Mouse (Mus musculus) forebrain, embryonic 10.5 days (tissue): ENCODE measurements around the gene Rab3c. TPM values are rescaled to one million over a fixed set of nuclear protein-coding genes. Genes with fewer than 3 reads are reported as not detected.
A peak's percentile ranks its signal among the peaks of the same experiment; 100 is the strongest.

Experiments used
- DNase-seq: peaks from one replicate; pipeline ENCODE4 v3.0.0-alpha.2; 2017; ENCODE audit warnings: low spot score; ENCODE audit errors: extremely low spot score
- H3K27ac ChIP-seq: fragments of 300-500 bp; sonication (generic); 2 replicates; pipeline ENCODE4 v1.5.1; 2016; ENCODE audit warnings: mild to moderate bottlenecking
- H3K27me3 ChIP-seq: fragments of 300-500 bp; sonication (generic); 2 replicates; pipeline ENCODE4 v1.6.1; 2016; ENCODE audit warnings: mild to moderate bottlenecking; ENCODE audit not compliant: poor library complexity, severe bottlenecking
- H3K36me3 ChIP-seq: fragments of 300-500 bp; sonication (generic); replicated peaks from 2 replicates; pipeline ENCODE4 v1.6.1; 2016; ENCODE audit warnings: mild to moderate bottlenecking, moderate library complexity
- H3K4me1 ChIP-seq: fragments of 300-500 bp; sonication (generic); 2 replicates; pipeline ENCODE4 v1.6.1; 2016
- H3K4me3 ChIP-seq: fragments of 300-500 bp; sonication (generic); 2 replicates; pipeline ENCODE4 v1.5.1; 2016; ENCODE audit warnings: mild to moderate bottlenecking, moderate library complexity
- H3K9me3 ChIP-seq: fragments of 300-500 bp; sonication (generic); 2 replicates; pipeline ENCODE4 v1.6.1; 2016; ENCODE audit warnings: mild to moderate bottlenecking, moderate library complexity
- WGBS: fragments of 180-500 bp; shearing (Covaris S2); methylation state at CpG from one replicate; pipeline ENCODE4 v1.1.7; 2016; 5-methylcytosine and 5-hydroxymethylcytosine counted together
- polyA plus RNA-seq: library from polyadenylated mRNA; unstranded; fragments of >200 nt; fragmentation: Nextera tagmentation; extraction: Ambion mirVana; gene quantifications from 2 replicates; pipeline ENCODE4 v1.2.1, GENCODE M21; 2016

Gene Rab3c
- polyA plus RNA-seq, 1 experiment from 2014 or later = 3.9 TPM

- Histone ChIP-seq H3K27me3 (no peaks in the 10 kb centered on the region), H3K27ac (no peak overlapping the region)
- WGBS = 88% methylated on average over 2 of the region's 2 CpGs
Observed at GRCm38 (mm10) chr13:110066674-110067073, 214.1 kb downstream of the Rab3c start.

GRCm38 (mm10) chr13:110062835-110063411, 217.9 kb downstream of the Rab3c start:
- 24% methylated on average over 9 of the region's 9 CpGs for WGBS
- no peaks in the 10 kb centered on the region for H3K36me3 ChIP-seq
- DNase-seq = peak; percentile 63
- H3K27me3 ChIP-seq = no peaks in the 10 kb centered on the region
- peaks cover 9% of the 10 kb centered on the region for H3K4me1 ChIP-seq
- H3K9me3 ChIP-seq = no peaks in the 10 kb centered on the region
- peak overlapping the region; percentile 30 for H3K27ac ChIP-seq
- no peak overlapping the region; the same call in 1 of the 2 replicates for H3K4me3 ChIP-seq

More at GRCm38 (mm10) chr13:110066674-110067073, 214.1 kb downstream of the Rab3c start:
- H3K4me3 ChIP-seq = no peak overlapping the region
- peaks cover 9% of the 10 kb centered on the region for H3K4me1 ChIP-seq
- DNase-seq = no peak
- no peaks in the 10 kb centered on the region for H3K9me3 ChIP-seq
- no peaks in the 10 kb centered on the region for H3K36me3 ChIP-seq

- peaks cover 9% of the 10 kb centered on the region for H3K4me1 ChIP-seq
- no peaks in the 10 kb centered on the region for H3K27me3 ChIP-seq
- no peak for DNase-seq
- H3K9me3 ChIP-seq = no peaks in the 10 kb centered on the region
- H3K27ac ChIP-seq = no peak overlapping the region
- H3K36me3 ChIP-seq = no peaks in the 10 kb centered on the region
- 77% methylated on average over 8 of the region's 8 CpGs for WGBS
- no peak overlapping the region for H3K4me3 ChIP-seq
Observed at GRCm38 (mm10) chr13:110062288-110062687, 218.5 kb downstream of the Rab3c start.

- no peak for DNase-seq
- H3K9me3 ChIP-seq = no peaks in the 10 kb centered on the region
- peaks cover 5% of the 10 kb centered on the region; the same call in 1 of the 2 replicates for H3K4me1 ChIP-seq
- H3K27me3 ChIP-seq = no peaks in the 10 kb centered on the region
- no peaks in the 10 kb centered on the region for H3K36me3 ChIP-seq
- H3K27ac ChIP-seq = no peak overlapping the region
- 53% methylated on average over 8 of the region's 8 CpGs for WGBS
- no peak overlapping the region for H3K4me3 ChIP-seq
Observed at GRCm38 (mm10) chr13:110054538-110054937, 226.3 kb downstream of the Rab3c start.

- H3K27me3 ChIP-seq = no peaks in the 10 kb centered on the region
- H3K36me3 ChIP-seq = no peaks in the 10 kb centered on the region
- H3K4me3 ChIP-seq = no peak overlapping the region
- no peaks in the 10 kb centered on the region for H3K9me3 ChIP-seq
- H3K27ac ChIP-seq = no peak overlapping the region
- DNase-seq = no peak
- H3K4me1 ChIP-seq = no peaks in the 10 kb centered on the region
- 76% methylated on average over 5 of the region's 5 CpGs for WGBS
Observed at GRCm38 (mm10) chr13:110048767-110049434, 231.9 kb downstream of the Rab3c start.

- Histone ChIP-seq H3K36me3 (no peaks in the 10 kb centered on the region), H3K9me3 (no peaks in the 10 kb centered on the region), H3K4me1 (no peaks in the 10 kb centered on the region), H3K4me3 (no peak overlapping the region), H3K27ac (no peak overlapping the region), H3K27me3 (no peaks in the 10 kb centered on the region)
- DNase-seq = no peak
- 65% methylated on average over 4 of the region's 4 CpGs for WGBS
Observed at GRCm38 (mm10) chr13:110044418-110044817, 236.4 kb downstream of the Rab3c start.

- no peak for DNase-seq
- H3K4me3 ChIP-seq = no peak overlapping the region
- no peaks in the 10 kb centered on the region for H3K36me3 ChIP-seq
- no peaks in the 10 kb centered on the region for H3K9me3 ChIP-seq
- no peaks in the 10 kb centered on the region for H3K4me1 ChIP-seq
- H3K27ac ChIP-seq = no peak overlapping the region
- no peaks in the 10 kb centered on the region for H3K27me3 ChIP-seq
- WGBS = 87% methylated on average over 3 of the region's 3 CpGs
Observed at GRCm38 (mm10) chr13:110039779-110040498, 240.9 kb downstream of the Rab3c start.

- 88% methylated on average over 9 of the region's 9 CpGs for WGBS
- H3K36me3 ChIP-seq = no peaks in the 10 kb centered on the region
- no peaks in the 10 kb centered on the region for H3K27me3 ChIP-seq
- no peak overlapping the region for H3K4me3 ChIP-seq
- H3K27ac ChIP-seq = no peak overlapping the region
- no peaks in the 10 kb centered on the region for H3K4me1 ChIP-seq
- no peaks in the 10 kb centered on the region for H3K9me3 ChIP-seq
- DNase-seq = no peak
Observed at GRCm38 (mm10) chr13:110039170-110039569, 241.6 kb downstream of the Rab3c start.

GRCm38 (mm10) chr13:110038521-110038920, 242.3 kb downstream of the Rab3c start:
- no peak for DNase-seq
- Histone ChIP-seq H3K4me3 (no peak overlapping the region), H3K36me3 (no peaks in the 10 kb centered on the region), H3K27ac (no peak overlapping the region), H3K27me3 (no peaks in the 10 kb centered on the region), H3K9me3 (no peaks in the 10 kb centered on the region), H3K4me1 (no peaks in the 10 kb centered on the region)
- WGBS = 92% methylated on average over 3 of the region's 3 CpGs

- Histone ChIP-seq H3K27ac (no peak overlapping the region), H3K27me3 (no peaks in the 10 kb centered on the region), H3K9me3 (no peaks in the 10 kb centered on the region), H3K4me1 (no peaks in the 10 kb centered on the region), H3K4me3 (no peak overlapping the region), H3K36me3 (no peaks in the 10 kb centered on the region)
- WGBS = 88% methylated on average over 6 of the region's 6 CpGs
- DNase-seq = no peak
Observed at GRCm38 (mm10) chr13:110034885-110035284, 245.9 kb downstream of the Rab3c start.

GRCm38 (mm10) chr13:110034041-110034440, 246.8 kb downstream of the Rab3c start:
- H3K27ac ChIP-seq = no peak overlapping the region
- DNase-seq = no peak
- H3K27me3 ChIP-seq = no peaks in the 10 kb centered on the region
- no peaks in the 10 kb centered on the region for H3K9me3 ChIP-seq
- H3K4me1 ChIP-seq = no peaks in the 10 kb centered on the region
- no peaks in the 10 kb centered on the region for H3K36me3 ChIP-seq
- WGBS = 92% methylated on average over 7 of the region's 7 CpGs
- no peak overlapping the region for H3K4me3 ChIP-seq

GRCm38 (mm10) chr13:110031886-110032285, 248.9 kb downstream of the Rab3c start:
- no peaks in the 10 kb centered on the region for H3K36me3 ChIP-seq
- H3K4me1 ChIP-seq = no peaks in the 10 kb centered on the region
- 51% methylated on average over 6 of the region's 6 CpGs for WGBS
- no peaks in the 10 kb centered on the region for H3K9me3 ChIP-seq
- DNase-seq = no peak
- no peak overlapping the region for H3K27ac ChIP-seq
- H3K4me3 ChIP-seq = no peak overlapping the region
- no peaks in the 10 kb centered on the region for H3K27me3 ChIP-seq

GRCm38 (mm10) chr13:110031061-110031460, 249.7 kb downstream of the Rab3c start:
- 82% methylated on average over 8 of the region's 8 CpGs for WGBS
- no peaks in the 10 kb centered on the region for H3K36me3 ChIP-seq
- H3K4me1 ChIP-seq = no peaks in the 10 kb centered on the region

More at GRCm38 (mm10) chr13:110031061-110031460, 249.7 kb downstream of the Rab3c start:
- Histone ChIP-seq H3K4me3 (no peak overlapping the region), H3K27ac (no peak overlapping the region), H3K9me3 (no peaks in the 10 kb centered on the region), H3K27me3 (no peaks in the 10 kb centered on the region)
- DNase-seq = no peak
